Mouse (Mus musculus) testis, adult 2 months (tissue): Measurements from ENCODE around the gene Cacna2d1.

ENCODE experiments used
- CTCF ChIP-seq: fragments of 200-500 bp; IDR thresholded peaks from 2 replicates; pipeline ENCODE4 v1.5.1; 2012; ENCODE audit warnings: low read depth, mild to moderate bottlenecking, inconsistent platforms, low read length, moderate library complexity; ENCODE audit not compliant: control insufficient read depth, insufficient read depth, insufficient replicate concordance
- POLR2A ChIP-seq: fragments of 200-500 bp; IDR thresholded peaks from 2 replicates; pipeline ENCODE4 v1.6.1; 2012; ENCODE audit warnings: low read depth, mild to moderate bottlenecking, inconsistent platforms, low read length, moderate library complexity; ENCODE audit not compliant: control insufficient read depth

DNA sequence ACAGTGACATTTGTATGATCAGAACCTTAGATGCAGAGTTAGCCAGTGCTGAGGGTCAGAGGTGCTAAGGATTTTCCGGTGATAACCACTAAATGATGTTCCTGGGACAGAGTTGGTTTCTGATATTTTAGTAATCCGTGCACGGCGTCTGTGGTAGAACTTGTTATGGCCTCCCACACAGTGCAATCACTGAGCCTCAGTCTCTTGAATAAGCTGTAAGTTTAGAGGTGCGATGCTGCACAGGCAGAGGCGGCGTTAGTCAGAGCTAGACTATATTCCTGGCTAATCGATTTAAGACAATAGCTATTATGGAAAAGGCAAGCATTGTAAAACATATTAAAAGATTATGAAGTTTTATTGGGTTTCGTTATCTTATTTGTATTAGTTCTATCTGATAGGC lies 297.0 kb downstream of the Cacna2d1 start:
- no peak for TF ChIP-seq CTCF
- no peak for TF ChIP-seq POLR2A
